Mouse (Mus musculus): Measurements from ENCODE around the gene Hsd17b3. TPM values are rescaled to one million over a fixed set of nuclear protein-coding genes. Genes with fewer than 3 reads are reported as not detected.
A peak's percentile ranks its signal among the peaks of the same experiment; 100 is the strongest.

Hsd17b3 gene
- polyA plus RNA-seq, 1 experiment from 2014 or later = not detected

- Histone ChIP-seq H3K9ac (ENCODE audit: low read depth, low read length) (no peak overlapping the region), H3K4me2 (ENCODE audit: low read length) (no peak overlapping the region), H3K4me3 (ENCODE audit: low read length) (no peak overlapping the region), H3K9me3 (ENCODE audit: control insufficient read depth, low read length) (no peaks in the 10 kb centered on the region), H3K27ac (ENCODE audit: low read depth, low read length) (no peak overlapping the region), H3K4me1 (ENCODE audit: control insufficient read depth, insufficient read depth, low read depth, low read length) (no peaks in the 10 kb centered on the region), H3K27me3 (replicated peaks; ENCODE audit: control insufficient read depth, insufficient read depth, low read length) (no peaks in the 10 kb centered on the region), H3K36me3 (ENCODE audit: control insufficient read depth, insufficient read depth, low read length) (no peaks in the 10 kb centered on the region)
- 23% methylated on average over 13 of the region's 13 CpGs for WGBS
- peak; percentile 75 for ATAC-seq
Measured at GRCm38 (mm10) chr13:64036079-64037011, 52.7 kb downstream of the Hsd17b3 start.

- ATAC-seq = no peak
Measured at GRCm38 (mm10) chr13:64035036-64035435, 54.0 kb downstream of the Hsd17b3 start.

GRCm38 (mm10) chr13:64033921-64034320 is 55.1 kb downstream of the Hsd17b3 start:
- Histone ChIP-seq H3K27ac (ENCODE audit: low read depth, low read length) (no peak overlapping the region), H3K4me3 (ENCODE audit: low read length) (no peak overlapping the region), H3K4me1 (ENCODE audit: control insufficient read depth, insufficient read depth, low read depth, low read length) (no peaks in the 10 kb centered on the region), H3K27me3 (replicated peaks; ENCODE audit: control insufficient read depth, insufficient read depth, low read length) (no peaks in the 10 kb centered on the region), H3K9ac (ENCODE audit: low read depth, low read length) (no peak overlapping the region), H3K36me3 (ENCODE audit: control insufficient read depth, insufficient read depth, low read length) (no peaks in the 10 kb centered on the region), H3K4me2 (ENCODE audit: low read length) (no peak overlapping the region), H3K9me3 (ENCODE audit: control insufficient read depth, low read length) (no peaks in the 10 kb centered on the region)
- WGBS = 89% methylated on average over 6 of the region's 6 CpGs
- ATAC-seq = no peak

More at GRCm38 (mm10) chr13:64035036-64035435, 54.0 kb downstream of the Hsd17b3 start:
- Histone ChIP-seq H3K36me3 (ENCODE audit: control insufficient read depth, insufficient read depth, low read length) (no peaks in the 10 kb centered on the region), H3K4me2 (ENCODE audit: low read length) (no peak overlapping the region), H3K9me3 (ENCODE audit: control insufficient read depth, low read length) (no peaks in the 10 kb centered on the region), H3K4me3 (ENCODE audit: low read length) (no peak overlapping the region), H3K4me1 (ENCODE audit: control insufficient read depth, insufficient read depth, low read depth, low read length) (no peaks in the 10 kb centered on the region), H3K27ac (ENCODE audit: low read depth, low read length) (no peak overlapping the region), H3K9ac (ENCODE audit: low read depth, low read length) (no peak overlapping the region), H3K27me3 (replicated peaks; ENCODE audit: control insufficient read depth, insufficient read depth, low read length) (no peaks in the 10 kb centered on the region)
- WGBS = 22% methylated on average over 8 of the region's 8 CpGs

DNA sequence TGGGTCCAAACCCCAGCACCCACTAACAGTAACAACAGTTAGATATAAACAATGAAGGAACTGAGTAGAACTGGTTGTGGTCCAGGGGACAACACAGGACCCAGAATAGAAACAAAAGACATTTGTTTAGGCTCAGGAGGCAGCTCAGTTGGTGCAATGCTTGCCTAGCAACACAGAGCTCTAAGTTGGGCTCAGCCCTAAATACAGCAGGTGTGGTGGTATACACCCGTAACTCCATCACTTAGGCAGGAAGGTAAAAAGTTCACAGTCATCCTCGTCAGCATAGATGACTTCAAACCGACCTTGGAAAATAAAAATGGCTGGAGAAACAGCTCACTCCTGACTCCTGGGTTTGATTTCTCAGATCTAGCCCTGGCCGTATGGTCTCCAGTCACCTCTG is 55.8 kb downstream of the Hsd17b3 start:
- H3K27me3 ChIP-seq (replicated peaks; ENCODE audit: control insufficient read depth, insufficient read depth, low read length) = no peaks in the 10 kb centered on the region
- no peak for ATAC-seq
- H3K27ac ChIP-seq (ENCODE audit: low read depth, low read length) = no peak overlapping the region
- H3K4me2 ChIP-seq (ENCODE audit: low read length) = no peak overlapping the region
- no peak overlapping the region for H3K9ac ChIP-seq (ENCODE audit: low read depth, low read length)
- WGBS = 93% methylated on average over 4 of the region's 4 CpGs
- no peak overlapping the region for H3K4me3 ChIP-seq (ENCODE audit: low read length)
- H3K36me3 ChIP-seq (ENCODE audit: control insufficient read depth, insufficient read depth, low read length) = no peaks in the 10 kb centered on the region
- H3K9me3 ChIP-seq (ENCODE audit: control insufficient read depth, low read length) = no peaks in the 10 kb centered on the region
- no peaks in the 10 kb centered on the region for H3K4me1 ChIP-seq (ENCODE audit: control insufficient read depth, insufficient read depth, low read depth, low read length)

- H3K36me3 ChIP-seq (ENCODE audit: control insufficient read depth, insufficient read depth, low read length) = no peaks in the 10 kb centered on the region
- 84% methylated on average over 4 of the region's 4 CpGs for WGBS
- H3K27me3 ChIP-seq (replicated peaks; ENCODE audit: control insufficient read depth, insufficient read depth, low read length) = no peaks in the 10 kb centered on the region
- no peak overlapping the region for H3K9ac ChIP-seq (ENCODE audit: low read depth, low read length)
- ATAC-seq = no peak
- H3K4me2 ChIP-seq (ENCODE audit: low read length) = no peak overlapping the region
- H3K4me3 ChIP-seq (ENCODE audit: low read length) = no peak overlapping the region
- no peaks in the 10 kb centered on the region for H3K4me1 ChIP-seq (ENCODE audit: control insufficient read depth, insufficient read depth, low read depth, low read length)
- H3K9me3 ChIP-seq (ENCODE audit: control insufficient read depth, low read length) = no peaks in the 10 kb centered on the region
- H3K27ac ChIP-seq (ENCODE audit: low read depth, low read length) = no peak overlapping the region
Measured at GRCm38 (mm10) chr13:64031254-64031653, 57.8 kb downstream of the Hsd17b3 start.

DNA sequence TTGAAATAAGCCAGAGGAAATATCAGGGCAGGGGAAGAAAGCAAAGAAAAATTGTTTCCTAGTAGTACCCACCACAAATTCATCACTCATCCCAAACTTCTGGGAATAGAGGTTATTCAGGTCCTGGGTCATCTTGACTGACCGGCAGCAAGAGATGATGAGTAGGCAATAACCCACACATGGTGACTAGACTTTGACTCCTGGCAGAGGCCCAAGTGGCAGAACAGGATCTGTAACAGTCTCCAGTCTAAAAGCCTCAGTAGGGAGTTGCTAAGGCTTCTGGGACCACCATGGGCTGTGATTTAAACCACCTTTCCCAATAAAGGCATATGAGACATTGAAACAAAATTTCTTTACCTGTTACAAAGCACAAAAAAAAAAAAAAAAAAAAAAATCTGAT is 58.2 kb downstream of the Hsd17b3 start:
- H3K9ac ChIP-seq (ENCODE audit: low read depth, low read length) = no peak overlapping the region
- ATAC-seq = no peak
- no peak overlapping the region for H3K27ac ChIP-seq (ENCODE audit: low read depth, low read length)
- H3K4me1 ChIP-seq (ENCODE audit: control insufficient read depth, insufficient read depth, low read depth, low read length) = no peaks in the 10 kb centered on the region
- 58% methylated on average over 1 of the region's 1 CpGs for WGBS
- H3K9me3 ChIP-seq (ENCODE audit: control insufficient read depth, low read length) = no peaks in the 10 kb centered on the region
- no peak overlapping the region for H3K4me2 ChIP-seq (ENCODE audit: low read length)
- H3K4me3 ChIP-seq (ENCODE audit: low read length) = no peak overlapping the region
- H3K27me3 ChIP-seq (replicated peaks; ENCODE audit: control insufficient read depth, insufficient read depth, low read length) = no peaks in the 10 kb centered on the region
- H3K36me3 ChIP-seq (ENCODE audit: control insufficient read depth, insufficient read depth, low read length) = no peaks in the 10 kb centered on the region

DNA sequence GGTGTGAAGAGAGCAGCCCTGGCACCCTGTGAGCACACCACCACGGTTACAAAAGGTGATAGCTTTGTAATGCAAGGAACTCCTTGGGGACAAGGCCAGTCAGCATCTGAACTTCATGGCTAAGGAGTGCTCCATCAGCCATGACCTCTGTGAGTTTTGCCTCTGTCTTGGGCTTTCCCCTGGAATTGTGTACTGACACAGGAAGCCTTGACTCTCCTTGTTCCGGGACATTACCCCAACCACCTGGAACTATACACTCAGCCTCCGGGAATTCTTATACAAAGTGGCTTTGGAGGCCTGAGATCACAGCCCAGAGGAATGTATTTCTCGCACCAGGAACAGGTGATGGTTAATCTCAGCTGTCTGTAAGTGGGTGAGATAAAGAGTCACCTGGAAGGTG is 64.2 kb downstream of the Hsd17b3 start:
- Histone ChIP-seq H3K4me3 (ENCODE audit: low read length) (no peak overlapping the region), H3K9me3 (ENCODE audit: control insufficient read depth, low read length) (no peaks in the 10 kb centered on the region), H3K36me3 (ENCODE audit: control insufficient read depth, insufficient read depth, low read length) (no peaks in the 10 kb centered on the region), H3K4me2 (ENCODE audit: low read length) (no peak overlapping the region), H3K4me1 (ENCODE audit: control insufficient read depth, insufficient read depth, low read depth, low read length) (peaks cover 6% of the 10 kb centered on the region), H3K27me3 (replicated peaks; ENCODE audit: control insufficient read depth, insufficient read depth, low read length) (no peaks in the 10 kb centered on the region), H3K27ac (ENCODE audit: low read depth, low read length) (no peak overlapping the region), H3K9ac (ENCODE audit: low read depth, low read length) (no peak overlapping the region)
- 76% methylated on average over 4 of the region's 4 CpGs for WGBS
- ATAC-seq = no peak

GRCm38 (mm10) chr13:64022786-64023468 is 66.1 kb downstream of the Hsd17b3 start:
- ATAC-seq = no peak
- no peak overlapping the region for H3K27ac ChIP-seq (ENCODE audit: low read depth, low read length)
- no peak overlapping the region for H3K4me3 ChIP-seq (ENCODE audit: low read length)
- no peaks in the 10 kb centered on the region for H3K9me3 ChIP-seq (ENCODE audit: control insufficient read depth, low read length)
- 79% methylated on average over 15 of the region's 15 CpGs for WGBS
- no peaks in the 10 kb centered on the region for H3K27me3 ChIP-seq (replicated peaks; ENCODE audit: control insufficient read depth, insufficient read depth, low read length)
- no peak overlapping the region for H3K9ac ChIP-seq (ENCODE audit: low read depth, low read length)
- peaks cover 6% of the 10 kb centered on the region for H3K4me1 ChIP-seq (ENCODE audit: control insufficient read depth, insufficient read depth, low read depth, low read length)
- H3K36me3 ChIP-seq (ENCODE audit: control insufficient read depth, insufficient read depth, low read length) = no peaks in the 10 kb centered on the region
- H3K4me2 ChIP-seq (ENCODE audit: low read length) = no peak overlapping the region

GRCm38 (mm10) chr13:64020902-64021311 is 68.1 kb downstream of the Hsd17b3 start:
- no peak overlapping the region for H3K4me3 ChIP-seq (ENCODE audit: low read length)
- H3K36me3 ChIP-seq (ENCODE audit: control insufficient read depth, insufficient read depth, low read length) = no peaks in the 10 kb centered on the region
- 14% methylated on average over 7 of the region's 7 CpGs for WGBS
- ATAC-seq = peak; percentile 94
- no peaks in the 10 kb centered on the region for H3K27me3 ChIP-seq (replicated peaks; ENCODE audit: control insufficient read depth, insufficient read depth, low read length)
- H3K4me1 ChIP-seq (ENCODE audit: control insufficient read depth, insufficient read depth, low read depth, low read length) = peaks cover 6% of the 10 kb centered on the region
- peak overlapping the region; percentile 7; the same call in 1 of the 2 replicates for H3K4me2 ChIP-seq (ENCODE audit: low read length)
- no peaks in the 10 kb centered on the region for H3K9me3 ChIP-seq (ENCODE audit: control insufficient read depth, low read length)
- H3K9ac ChIP-seq (ENCODE audit: low read depth, low read length) = no peak overlapping the region
- H3K27ac ChIP-seq (ENCODE audit: low read depth, low read length) = peak overlapping the region; percentile 46; the same call in 1 of the 2 replicates
